Mouse (Mus musculus): ENCODE results near the gene D8Ertd738e. TPM values are rescaled to one million over a fixed set of nuclear protein-coding genes. Genes with fewer than 3 reads are reported as not detected.

The D8Ertd738e gene
- polyA plus RNA-seq, 1 experiment from 2014 or later, result 280 TPM

DNA sequence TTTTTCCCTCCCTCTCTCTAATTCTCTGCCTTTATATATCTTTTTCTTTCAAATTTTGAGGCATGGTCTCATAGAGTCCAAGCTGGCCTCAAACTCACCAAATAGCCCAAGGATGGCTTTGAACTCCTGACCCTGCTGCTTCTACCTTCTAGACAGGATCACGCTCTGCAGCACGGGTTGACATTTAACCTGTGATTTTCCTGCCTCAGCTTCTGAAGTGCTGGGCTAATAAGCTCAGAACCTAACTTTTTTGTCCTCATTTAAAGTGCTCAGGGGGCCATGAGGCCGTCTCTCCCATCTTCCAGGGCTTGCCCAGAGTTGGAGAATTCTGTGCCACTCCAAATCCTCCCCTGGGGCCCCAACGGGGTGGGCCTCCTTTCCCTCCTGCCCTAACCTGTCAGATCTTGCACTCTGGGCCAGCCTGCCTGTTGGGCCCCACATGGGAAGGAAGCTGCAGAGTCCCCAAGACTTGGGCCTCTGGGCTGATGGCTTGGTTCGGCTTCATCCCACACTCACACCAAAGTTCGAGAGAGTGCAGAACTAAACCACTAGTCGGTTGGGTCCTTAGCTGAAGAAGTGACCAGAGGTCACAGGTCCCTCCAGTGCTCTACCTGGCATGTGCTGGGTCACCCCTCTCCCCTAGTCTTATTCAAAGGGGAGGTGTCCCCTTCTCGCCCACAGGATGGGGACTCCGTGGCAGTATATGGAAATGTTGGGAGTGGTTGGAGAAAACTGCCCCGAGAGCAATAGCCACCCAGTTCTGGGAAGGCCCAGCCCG is 50.0 kb downstream of the D8Ertd738e start:
- Histone ChIP-seq H3K36me3 (no peaks in the 10 kb centered on the region), H3K9ac (no peak overlapping the region; the same call in 1 of the 2 replicates), H3K9me3 (no peaks in the 10 kb centered on the region), H3K4me3 (no peak overlapping the region), H3K4me1 (replicated peaks) (peaks cover 66% of the 10 kb centered on the region), H3K27ac (peak overlapping the region; percentile 89), H3K4me2 (peak overlapping the region; percentile 67; the same call in 1 of the 2 replicates), H3K27me3 (peaks cover 44% of the 10 kb centered on the region)
- no peak for ATAC-seq (ENCODE audit: low FRiP score)
- 64% methylated on average over 11 of the region's 11 CpGs for WGBS

DNA sequence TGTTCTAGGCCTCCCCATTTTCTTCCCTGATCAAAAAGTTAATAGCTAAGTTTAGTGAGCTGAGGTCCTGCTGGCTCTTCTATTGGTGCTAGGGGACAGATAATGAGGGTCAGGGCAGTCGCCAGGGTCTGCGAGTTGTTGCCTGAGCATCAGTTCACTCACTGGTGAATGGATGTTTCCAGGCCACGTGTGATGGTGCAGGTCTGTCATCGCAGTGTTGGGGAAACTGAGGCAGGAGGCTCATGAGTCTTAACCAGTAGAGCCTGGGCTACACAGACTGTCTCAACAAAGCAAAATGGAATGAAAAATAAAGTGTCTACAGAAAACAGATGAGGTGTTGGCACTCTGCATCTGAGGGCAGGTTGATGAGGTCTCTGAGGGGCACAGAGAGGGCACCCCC is 50.6 kb downstream of the D8Ertd738e start:
- Histone ChIP-seq H3K9me3 (no peaks in the 10 kb centered on the region), H3K4me1 (replicated peaks) (peaks cover 62% of the 10 kb centered on the region), H3K27ac (peak overlapping the region; percentile 89), H3K4me3 (no peak overlapping the region), H3K9ac (no peak overlapping the region), H3K27me3 (peaks cover 42% of the 10 kb centered on the region), H3K36me3 (no peaks in the 10 kb centered on the region), H3K4me2 (peak overlapping the region; percentile 68; the same call in 1 of the 2 replicates)
- WGBS, result 22% methylated on average over 4 of the region's 4 CpGs
- no peak for ATAC-seq (ENCODE audit: low FRiP score)

DNA sequence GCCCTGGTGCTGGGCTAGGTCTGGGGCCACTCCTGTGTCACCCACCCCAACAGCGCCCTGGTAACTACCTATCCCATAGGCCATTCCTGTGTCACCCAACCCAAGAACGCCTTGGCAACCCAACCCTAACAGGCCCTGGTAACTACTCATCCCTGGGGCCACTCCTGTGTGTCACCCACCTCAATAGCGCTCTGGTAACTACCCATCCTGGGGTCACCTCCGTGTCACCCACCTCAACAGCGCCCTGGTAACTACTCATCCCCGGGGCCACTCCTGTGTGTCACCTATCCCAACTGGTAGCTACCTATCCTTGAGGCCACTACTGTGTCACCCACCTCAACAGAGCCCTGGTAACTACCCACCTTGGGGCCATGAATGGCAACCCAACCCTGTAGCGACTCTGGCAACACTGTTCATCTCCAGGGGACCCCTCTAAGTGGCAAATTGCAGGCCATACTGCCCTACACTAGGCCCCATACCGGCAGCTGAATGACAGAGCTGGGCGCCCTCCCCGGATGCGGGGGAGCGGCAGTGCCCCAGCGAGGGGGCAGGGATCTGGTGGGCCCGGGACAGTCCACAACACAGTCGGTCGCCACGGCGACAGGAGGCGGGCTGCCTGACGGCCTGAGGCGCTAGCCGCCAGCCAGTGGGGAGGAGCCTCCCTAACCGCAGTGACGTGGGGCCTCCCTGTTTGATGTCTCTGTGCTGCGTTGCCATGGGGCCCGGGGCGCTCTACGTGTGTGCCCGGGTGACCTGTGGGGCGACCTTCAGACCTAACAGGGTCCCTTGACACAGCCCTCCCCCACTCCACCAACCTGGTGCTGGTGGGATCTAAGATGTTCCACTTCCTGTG is 51.4 kb downstream of the D8Ertd738e start:
- Histone ChIP-seq H3K4me1 (replicated peaks) (peaks cover 55% of the 10 kb centered on the region), H3K36me3 (no peaks in the 10 kb centered on the region), H3K9me3 (no peaks in the 10 kb centered on the region), H3K9ac (peak overlapping the region; percentile 65), H3K4me2 (peak overlapping the region; percentile 68), H3K27me3 (peaks cover 45% of the 10 kb centered on the region), H3K27ac (peak overlapping the region; percentile 89), H3K4me3 (peak overlapping the region; percentile 46)
- WGBS, result 3% methylated on average over 30 of the region's 30 CpGs
- ATAC-seq (ENCODE audit: low FRiP score), result peak; percentile 75

DNA sequence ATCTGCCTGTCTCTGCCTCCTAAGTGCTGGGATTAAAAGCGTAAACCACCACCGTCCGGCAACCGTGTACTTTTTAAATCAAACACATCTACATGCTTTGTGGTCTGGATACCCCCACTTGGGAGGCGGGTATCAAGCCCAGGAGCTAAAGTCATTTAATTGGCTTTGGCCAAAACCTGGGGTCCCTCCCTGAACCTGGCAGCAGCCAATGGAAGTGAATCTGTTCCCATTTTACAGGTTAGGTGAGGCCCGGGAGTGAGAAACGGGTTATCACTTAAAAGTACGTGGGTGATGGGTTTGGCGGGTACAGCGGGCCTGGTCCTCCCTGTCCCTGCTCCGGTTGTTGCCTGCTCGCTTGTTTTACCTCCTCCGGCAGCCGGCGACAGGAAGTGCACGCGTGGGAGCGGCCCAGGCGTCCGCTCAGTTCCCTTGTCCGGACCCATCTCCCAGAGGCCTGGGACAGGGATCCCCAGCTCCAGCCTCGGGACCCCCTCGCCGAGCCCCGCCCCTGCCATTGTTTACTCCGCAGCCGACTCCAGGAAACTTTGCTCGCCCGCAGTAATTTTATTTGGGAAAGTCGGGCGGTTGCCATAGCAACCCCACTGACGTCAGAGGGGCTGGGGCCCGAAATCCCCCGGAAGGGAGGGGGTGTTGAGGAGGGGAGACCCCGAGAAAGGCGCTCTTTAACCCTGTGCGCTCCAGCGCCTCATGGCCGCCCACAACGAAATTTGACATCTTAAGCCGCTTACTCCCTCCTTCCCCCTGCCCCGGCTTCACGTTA is 52.2 kb downstream of the D8Ertd738e start:
- H3K9ac ChIP-seq, result peak overlapping the region; percentile 65
- H3K27me3 ChIP-seq, result peaks cover 38% of the 10 kb centered on the region
- peaks cover 57% of the 10 kb centered on the region for H3K4me1 ChIP-seq (replicated peaks)
- no peaks in the 10 kb centered on the region for H3K9me3 ChIP-seq
- H3K4me2 ChIP-seq, result peak overlapping the region; percentile 68
- H3K36me3 ChIP-seq, result no peaks in the 10 kb centered on the region
- ATAC-seq (ENCODE audit: low FRiP score), result no peak
- 3% methylated on average over 43 of the region's 43 CpGs for WGBS
- H3K4me3 ChIP-seq, result peak overlapping the region; percentile 46
- H3K27ac ChIP-seq, result peak overlapping the region; percentile 89

MicroRNAs encoded within 50 kb of the gene (microRNA counts, 519-probe panel; counts per million panel counts)
- microRNA mmu-miR-23a (4,034 counts per million, percentile 62 among the panel's probes with 10 or more counts), microRNA mmu-miR-27a (4,384 counts per million, percentile 73 among the panel's probes with 10 or more counts)

Small RNA genes lying within 50 kb of the gene (microRNA-seq; reads per million reads assigned to microRNA genes)
- gene Mir23a (3,748 reads per million, percentile 88 among the genes with 10 or more reads in this experiment), gene Mir24-2 (not detected), gene Mir27a (58.6 reads per million, percentile 42 among the genes with 10 or more reads in this experiment), gene Mir3074-2 (not detected)

Other genes starting within 250 kb of the D8Ertd738e start
- gene 1700067K01Rik, start 248.2 kb downstream of the D8Ertd738e start, polyA plus RNA-seq (2015; fragmentation: Nextera tagmentation; extraction: Ambion mirVana), result 0.65 and 0.71 TPM in 2 replicates
- gene 2210011C24Rik, start 237.5 kb downstream of the D8Ertd738e start, polyA plus RNA-seq (2015; fragmentation: Nextera tagmentation; extraction: Ambion mirVana), result 0.68 TPM in 1 of 2 replicates, not detected in the other
- gene Palm3, start 228.2 kb downstream of the D8Ertd738e start, polyA plus RNA-seq (2015; fragmentation: Nextera tagmentation; extraction: Ambion mirVana), result 5.9 and 6.8 TPM in 2 replicates
- gene Il27ra, start 207.1 kb downstream of the D8Ertd738e start, polyA plus RNA-seq (2015; fragmentation: Nextera tagmentation; extraction: Ambion mirVana), result 0.22 and 0.66 TPM in 2 replicates
- gene Rln3, start 204.7 kb downstream of the D8Ertd738e start, polyA plus RNA-seq (2015; fragmentation: Nextera tagmentation; extraction: Ambion mirVana), result 0.44 TPM in 1 of 2 replicates, not detected in the other
- gene Gm10643, start 184.6 kb downstream of the D8Ertd738e start, polyA plus RNA-seq (2015; fragmentation: Nextera tagmentation; extraction: Ambion mirVana), result 1.4 and 1.7 TPM in 2 replicates
- 7.8 and 8.3 TPM in 2 replicates for gene Rfx1, start 182.9 kb downstream of the D8Ertd738e start, polyA plus RNA-seq (2015; fragmentation: Nextera tagmentation; extraction: Ambion mirVana)
- 20.2 and 22.2 TPM in 2 replicates for gene Dcaf15, start 145.0 kb downstream of the D8Ertd738e start, polyA plus RNA-seq (2015; fragmentation: Nextera tagmentation; extraction: Ambion mirVana)
- gene Podnl1, start 123.7 kb downstream of the D8Ertd738e start, polyA plus RNA-seq (2015; fragmentation: Nextera tagmentation; extraction: Ambion mirVana), result 0.48 and 0.52 TPM in 2 replicates
- 24.4 and 26.5 TPM in 2 replicates for gene Cc2d1a, start 101.8 kb downstream of the D8Ertd738e start, polyA plus RNA-seq (2015; fragmentation: Nextera tagmentation; extraction: Ambion mirVana)
- 1.9 and 2.9 TPM in 2 replicates for gene 4930432K21Rik, start 101.7 kb downstream of the D8Ertd738e start, polyA plus RNA-seq (2015; fragmentation: Nextera tagmentation; extraction: Ambion mirVana)
- 10.3 and 10.9 TPM in 2 replicates for gene Nanos3, start 64.5 kb downstream of the D8Ertd738e start, polyA plus RNA-seq (2015; fragmentation: Nextera tagmentation; extraction: Ambion mirVana)
- 38.5 and 39.1 TPM in 2 replicates for gene Zswim4, start 12.7 kb downstream of the D8Ertd738e start, polyA plus RNA-seq (2015; fragmentation: Nextera tagmentation; extraction: Ambion mirVana)
- gene Mri1, start 7.6 kb upstream of the D8Ertd738e start, polyA plus RNA-seq (2015; fragmentation: Nextera tagmentation; extraction: Ambion mirVana), result 50.7 and 57.6 TPM in 2 replicates
- gene Ccdc130, start 20.7 kb upstream of the D8Ertd738e start, polyA plus RNA-seq (2015; fragmentation: Nextera tagmentation; extraction: Ambion mirVana), result 21.2 and 24.0 TPM in 2 replicates
- 20.9 and 22.9 TPM in 2 replicates for gene Cacna1a, start 138.7 kb upstream of the D8Ertd738e start, polyA plus RNA-seq (2015; fragmentation: Nextera tagmentation; extraction: Ambion mirVana)

Data from hindbrain, embryonic 13.5 days (tissue).